10 mouse cellular contexts compared by ENCODE assay signal in the genomic region with DNA sequence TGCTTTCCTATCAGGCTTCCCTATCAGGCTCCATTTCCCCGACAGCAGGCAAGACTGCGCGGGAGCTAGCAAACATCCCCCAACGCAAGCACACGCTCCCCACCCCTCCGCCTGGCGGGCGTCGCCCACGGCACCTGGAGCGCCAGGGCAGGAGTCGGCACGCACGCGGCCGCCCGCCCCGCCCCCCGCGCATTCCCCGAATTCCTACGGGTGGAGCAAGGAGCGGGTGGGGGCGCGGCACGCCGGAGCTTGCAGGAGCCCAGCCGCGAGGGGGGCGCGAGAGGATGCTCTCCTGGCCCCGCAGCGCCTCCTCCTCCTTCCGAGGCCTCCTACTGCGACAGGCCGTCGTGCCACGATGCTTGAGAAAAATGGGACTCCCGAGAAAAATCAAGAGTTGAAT. TPM values are rescaled to one million over a fixed set of nuclear protein-coding genes. Genes with fewer than 3 reads are reported as not detected.
DNase-seq lines count a peak whose midpoint lies in the region; ATAC-seq and TF ChIP-seq lines count a peak whose summit lies in the region.
"Had no signal": no experiment of that assay in that cellular context is flagged by ENCODE, and none has a peak within 500 bp of the region (broad histone marks: within the 10 kb centered on the region; RNA-seq: fewer than 3 reads in every experiment).

No protein-coding gene starts in this region.

- peak overlapping the region; percentile 99 for H3K9ac ChIP-seq in embryonic facial prominence, embryonic 12.5 days
- peak overlapping the region; percentile 94 for H3K9ac ChIP-seq in limb, embryonic 11.5 days (ENCODE audit: low read length)
- H3K9ac ChIP-seq in midbrain, embryonic 14.5 days (replicated peaks; ENCODE audit: low read length) = peak overlapping the region; percentile 67

- H3K27ac ChIP-seq in gastrocnemius, adult 2 months = peak overlapping the region; percentile 88
- peak overlapping the region; percentile 69; the same call in 1 of the 2 replicates for H3K27ac ChIP-seq in embryonic facial prominence, embryonic 12.5 days
- H3K27ac ChIP-seq in limb, embryonic 11.5 days (replicated peaks; ENCODE audit: low read depth, low read length) = peak overlapping the region; percentile 47; the same call in 1 of the 2 replicates
- H3K27ac ChIP-seq in midbrain, embryonic 14.5 days (replicated peaks; ENCODE audit: low read depth, low read length) = no peak overlapping the region
- H3K27ac ChIP-seq: macrophage had no signal

- H3K36me3 ChIP-seq in embryonic facial prominence, embryonic 12.5 days = peaks cover 29% of the 10 kb centered on the region
- peaks cover 6% of the 10 kb centered on the region; the same call in 1 of the 2 replicates for H3K36me3 ChIP-seq in limb, embryonic 11.5 days (ENCODE audit: control insufficient read depth, insufficient read depth, low read length)
- no peaks in the 10 kb centered on the region for H3K36me3 ChIP-seq in midbrain, embryonic 14.5 days (ENCODE audit: control insufficient read depth, insufficient read depth, low read length)

- ATAC-seq in embryonic facial prominence, embryonic 12.5 days (ENCODE audit: insufficient number of reproducible peaks, insufficient read depth, low FRiP score, low TSS enrichment) = no peak
- ATAC-seq in limb, embryonic 11.5 days (ENCODE audit: insufficient number of reproducible peaks, low FRiP score, low TSS enrichment, low read depth) = 0 out of 2 replicates have a peak, but pooled peaks have one; percentile 6
- ATAC-seq in midbrain, embryonic 14.5 days (ENCODE audit: low FRiP score, low TSS enrichment) = no peak

- H3K9me3 ChIP-seq in embryonic facial prominence, embryonic 12.5 days = no peaks in the 10 kb centered on the region
- H3K9me3 ChIP-seq in limb, embryonic 11.5 days (ENCODE audit: control insufficient read depth, low read length) = no peaks in the 10 kb centered on the region
- no peaks in the 10 kb centered on the region for H3K9me3 ChIP-seq in midbrain, embryonic 14.5 days (ENCODE audit: control insufficient read depth, low read length)

- H3K4me3 ChIP-seq in gastrocnemius, adult 2 months = peak overlapping the region; percentile 90
- peak overlapping the region; percentile 95 for H3K4me3 ChIP-seq in embryonic facial prominence, embryonic 12.5 days
- H3K4me3 ChIP-seq in limb, embryonic 11.5 days (ENCODE audit: low read depth, low read length) = peak overlapping the region; percentile 81
- peak overlapping the region; percentile 51 for H3K4me3 ChIP-seq in midbrain, embryonic 14.5 days (replicated peaks; ENCODE audit: low read depth, low read length)

- peak; percentile 74 for DNase-seq in gastrocnemius, adult 2 months
- DNase-seq in gastrocnemius, adult 18-20 months (ENCODE audit: low spot score) = no peak
- DNase-seq in heart, postnatal 25 days (ENCODE audit: low spot score) = peak; percentile 59
- peak; percentile 89 for DNase-seq in limb, embryonic 11.5 days (ENCODE audit: low spot score)
- peak; percentile 74 for DNase-seq in midbrain, embryonic 14.5 days
- peak; percentile 76 to 79 for DNase-seq in urinary bladder, adult 18-20 months (ENCODE audit: low spot score in 2 of 2)
- no peak for DNase-seq in layer of hippocampus, postnatal 14 days (ENCODE audit: low spot score in 2 of 2)

- no peaks in the 10 kb centered on the region for H3K27me3 ChIP-seq in embryonic facial prominence, embryonic 12.5 days
- no peaks in the 10 kb centered on the region for H3K27me3 ChIP-seq in limb, embryonic 11.5 days (ENCODE audit: control insufficient read depth, insufficient read depth, low read length)
- peaks cover 23% of the 10 kb centered on the region for H3K27me3 ChIP-seq in midbrain, embryonic 14.5 days (ENCODE audit: control insufficient read depth, insufficient read depth, low read length)

- H3K4me1 ChIP-seq in embryonic facial prominence, embryonic 12.5 days = peaks cover 34% of the 10 kb centered on the region
- H3K4me1 ChIP-seq in limb, embryonic 11.5 days (ENCODE audit: control insufficient read depth, insufficient read depth, low read length) = peaks cover 27% of the 10 kb centered on the region
- H3K4me1 ChIP-seq in midbrain, embryonic 14.5 days (ENCODE audit: control insufficient read depth, insufficient read depth, low read length) = peaks cover 32% of the 10 kb centered on the region

- H3K4me2 ChIP-seq in embryonic facial prominence, embryonic 12.5 days (replicated peaks) = peak overlapping the region; percentile 66
- peak overlapping the region; percentile 90 for H3K4me2 ChIP-seq in limb, embryonic 11.5 days (ENCODE audit: low read depth, severe bottlenecking)
- H3K4me2 ChIP-seq in midbrain, embryonic 14.5 days (ENCODE audit: low read length) = peak overlapping the region; percentile 64

- no peak for TF ChIP-seq CTCF in gastrocnemius, adult 2 months (IDR thresholded peaks at IDR 0.05)

- intact Hi-C loops in gastrocnemius, adult 2 months (cut with DNase I) = loop anchor here (5.0 kb wide), 2 partner anchors 48 to 348 kb away; no protein-coding TSS in a partner anchor
- intact Hi-C loops in heart, postnatal 25 days (cut with DNase I) = loop anchor here (10.0 kb wide), 1 partner anchor 351 kb away; no protein-coding TSS in a partner anchor

- WGBS in embryonic facial prominence, embryonic 12.5 days = 1% methylated on average over 39 of the region's 39 CpGs
- WGBS in limb, embryonic 11.5 days = under 1% methylated on average over 38 of the region's 39 CpGs
- WGBS in midbrain, embryonic 14.5 days = under 1% methylated on average over 39 of the region's 39 CpGs

RNA-seq across cellular contexts. Expression of gene Ajuba, which starts 1.7 kb away (rescaled TPM):
- 1 to 10 TPM; 1.4 to 1.8 TPM for total RNA-seq in gastrocnemius, adult 2 months (2021)
- total RNA-seq in gastrocnemius, adult 18-20 months (2021) = 1 to 10 TPM in 1 of 2 experiments, under 1 TPM in 1; 0.91 to 1.6 TPM
- 67.8 and 69.0 TPM in 2 replicates for polyA plus RNA-seq in embryonic facial prominence, embryonic 12.5 days (2016; fragmentation: Nextera tagmentation; extraction: Ambion mirVana)
- 1 to 10 TPM; 6.0 to 6.5 TPM for total RNA-seq in heart, postnatal 25 days (2021)
- 38.5 and 41.8 TPM in 2 replicates for polyA plus RNA-seq in limb, embryonic 11.5 days (2014; fragmentation: Nextera tagmentation; extraction: Ambion mirVana)
- 3.6 and 4.8 TPM in 2 replicates for polyA plus RNA-seq in midbrain, embryonic 14.5 days (2014; fragmentation: Nextera tagmentation; extraction: Ambion mirVana)
- total RNA-seq in layer of hippocampus, postnatal 14 days (2021) = 1 to 10 TPM; 2.6 to 3.2 TPM

RNA-seq across cellular contexts. Expression of gene Haus4, which starts 21.2 kb away (rescaled TPM):
- total RNA-seq in gastrocnemius, adult 2 months (2021) = 1 to 10 TPM; 3.1 to 3.3 TPM
- 1 to 10 TPM; 2.5 to 3.0 TPM for total RNA-seq in gastrocnemius, adult 18-20 months (2021)
- polyA plus RNA-seq in embryonic facial prominence, embryonic 12.5 days (2016; fragmentation: Nextera tagmentation; extraction: Ambion mirVana) = 50.5 and 52.3 TPM in 2 replicates
- 1 to 10 TPM; 3.2 to 3.6 TPM for total RNA-seq in heart, postnatal 25 days (2021)
- polyA plus RNA-seq in limb, embryonic 11.5 days (2014; fragmentation: Nextera tagmentation; extraction: Ambion mirVana) = 52.4 and 53.1 TPM in 2 replicates
- 13.3 and 14.7 TPM in 2 replicates for polyA plus RNA-seq in midbrain, embryonic 14.5 days (2014; fragmentation: Nextera tagmentation; extraction: Ambion mirVana)
- total RNA-seq in layer of hippocampus, postnatal 14 days (2021) = 1 to 10 TPM; 4.1 to 4.2 TPM

RNA-seq across cellular contexts. Expression of gene 4931414P19Rik, which starts 30.2 kb away (rescaled TPM):
- total RNA-seq in gastrocnemius, adult 2 months (2021) = 1 to 10 TPM; 2.2 to 4.0 TPM
- total RNA-seq in gastrocnemius, adult 18-20 months (2021) = 1 to 10 TPM; 2.6 to 3.9 TPM
- 9.0 and 10.1 TPM in 2 replicates for polyA plus RNA-seq in embryonic facial prominence, embryonic 12.5 days (2016; fragmentation: Nextera tagmentation; extraction: Ambion mirVana)
- total RNA-seq in heart, postnatal 25 days (2021) = 1 to 10 TPM; 3.7 to 4.0 TPM
- polyA plus RNA-seq in limb, embryonic 11.5 days (2014; fragmentation: Nextera tagmentation; extraction: Ambion mirVana) = 6.8 and 7.8 TPM in 2 replicates
- 5.4 and 6.1 TPM in 2 replicates for polyA plus RNA-seq in midbrain, embryonic 14.5 days (2014; fragmentation: Nextera tagmentation; extraction: Ambion mirVana)
- 1 to 10 TPM; 4.3 to 5.6 TPM for total RNA-seq in layer of hippocampus, postnatal 14 days (2021)

RNA-seq across cellular contexts. Expression of gene Psmb5, which starts 42.2 kb away (rescaled TPM):
- total RNA-seq in gastrocnemius, adult 2 months (2021) = 100 to 1,000 TPM; 161 to 172 TPM
- 100 to 1,000 TPM; 162 to 169 TPM for total RNA-seq in gastrocnemius, adult 18-20 months (2021)
- polyA plus RNA-seq in embryonic facial prominence, embryonic 12.5 days (2016; fragmentation: Nextera tagmentation; extraction: Ambion mirVana) = 381 and 403 TPM in 2 replicates
- 100 to 1,000 TPM; 195 to 201 TPM for total RNA-seq in heart, postnatal 25 days (2021)
- polyA plus RNA-seq in limb, embryonic 11.5 days (2014; fragmentation: Nextera tagmentation; extraction: Ambion mirVana) = 474 and 488 TPM in 2 replicates
- polyA plus RNA-seq in midbrain, embryonic 14.5 days (2014; fragmentation: Nextera tagmentation; extraction: Ambion mirVana) = 409 and 454 TPM in 2 replicates
- total RNA-seq in layer of hippocampus, postnatal 14 days (2021) = 100 to 1,000 TPM; 211 to 215 TPM

RNA-seq across cellular contexts. Expression of gene Psmb11, which starts 45.6 kb away (rescaled TPM):
- not detected for total RNA-seq in gastrocnemius, adult 2 months (2021)
- total RNA-seq in gastrocnemius, adult 18-20 months (2021) = not detected
- 0.05 and 0.10 TPM in 2 replicates for polyA plus RNA-seq in embryonic facial prominence, embryonic 12.5 days (2016; fragmentation: Nextera tagmentation; extraction: Ambion mirVana)
- total RNA-seq in heart, postnatal 25 days (2021) = not detected
- polyA plus RNA-seq in limb, embryonic 11.5 days (2014; fragmentation: Nextera tagmentation; extraction: Ambion mirVana) = 0.20 TPM in 1 of 2 replicates, not detected in the other
- 0.18 TPM in 1 of 2 replicates, not detected in the other for polyA plus RNA-seq in midbrain, embryonic 14.5 days (2014; fragmentation: Nextera tagmentation; extraction: Ambion mirVana)
- under 1 TPM; 0.35 to 0.38 TPM for total RNA-seq in layer of hippocampus, postnatal 14 days (2021)
- total RNA-seq: CH12.LX had no signal
- polyA plus RNA-seq: macrophage had no signal

Comparison
In these comparisons a context has a peak if more than half of its experiments do, and no peak if none do; other contexts are left out.
1. DNase-seq: peak in gastrocnemius, adult 2 months (single experiment), heart, postnatal 25 days (single experiment), limb, embryonic 11.5 days (single experiment), midbrain, embryonic 14.5 days (single experiment) and urinary bladder, adult 18-20 months (2 of 2); none in gastrocnemius, adult 18-20 months (single experiment) and layer of hippocampus, postnatal 14 days (0 of 2).
2. Peak in every context shown above with its lines, with median percentiles within 50 percentile points of each other: H3K4me3 ChIP-seq, H3K4me2 ChIP-seq and H3K9ac ChIP-seq.